Mouse (Mus musculus): ENCODE measurements at regions not wholly inside any gene's neighbourhood (a gene's known extent, or its start where the extent isn't known, plus 50 kb on each side); places are given as distances from the start of the nearest gene placed in this dataset.

DNA sequence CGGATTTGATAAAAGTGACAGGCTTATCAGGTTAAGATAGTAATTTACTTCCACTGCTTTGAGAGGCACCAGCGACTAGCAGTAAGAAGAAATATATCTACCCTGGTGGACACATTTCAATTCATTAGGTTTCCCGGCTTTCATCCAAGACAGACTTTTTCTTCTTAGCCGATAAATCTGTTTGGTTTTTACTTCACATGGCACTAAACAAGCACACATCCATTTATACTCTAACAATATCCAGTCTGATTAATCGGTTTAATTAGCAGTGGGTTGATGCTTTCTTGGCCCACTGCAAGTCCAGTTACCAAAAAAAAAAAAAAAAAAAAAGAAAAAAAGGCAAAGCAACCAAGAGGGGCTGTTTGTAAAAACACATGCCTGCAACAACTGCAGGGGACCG lies 79.6 kb downstream of the Cdca7 start:
- Histone ChIP-seq H3K27me3 (replicated peaks; ENCODE audit: control insufficient read depth, insufficient read depth, low read length) (no peaks in the 10 kb centered on the region), H3K4me3 (ENCODE audit: low read depth, low read length) (no peak overlapping the region), H3K9me3 (ENCODE audit: control insufficient read depth) (no peaks in the 10 kb centered on the region), H3K9ac (ENCODE audit: low read depth, low read length) (no peak overlapping the region), H3K36me3 (ENCODE audit: control insufficient read depth, insufficient read depth) (no peaks in the 10 kb centered on the region), H3K27ac (ENCODE audit: low read depth, low read length) (no peak overlapping the region), H3K4me2 (replicated peaks; ENCODE audit: low read depth) (no peak overlapping the region), H3K4me1 (replicated peaks; ENCODE audit: control insufficient read depth, insufficient read depth, low read length) (no peaks in the 10 kb centered on the region)
- TF ChIP-seq CTCF (IDR thresholded peaks at IDR 0.05; ENCODE audit: low read depth) = no peak
- no peak for ATAC-seq
- WGBS = 69% methylated on average over 6 of the region's 6 CpGs

DNA sequence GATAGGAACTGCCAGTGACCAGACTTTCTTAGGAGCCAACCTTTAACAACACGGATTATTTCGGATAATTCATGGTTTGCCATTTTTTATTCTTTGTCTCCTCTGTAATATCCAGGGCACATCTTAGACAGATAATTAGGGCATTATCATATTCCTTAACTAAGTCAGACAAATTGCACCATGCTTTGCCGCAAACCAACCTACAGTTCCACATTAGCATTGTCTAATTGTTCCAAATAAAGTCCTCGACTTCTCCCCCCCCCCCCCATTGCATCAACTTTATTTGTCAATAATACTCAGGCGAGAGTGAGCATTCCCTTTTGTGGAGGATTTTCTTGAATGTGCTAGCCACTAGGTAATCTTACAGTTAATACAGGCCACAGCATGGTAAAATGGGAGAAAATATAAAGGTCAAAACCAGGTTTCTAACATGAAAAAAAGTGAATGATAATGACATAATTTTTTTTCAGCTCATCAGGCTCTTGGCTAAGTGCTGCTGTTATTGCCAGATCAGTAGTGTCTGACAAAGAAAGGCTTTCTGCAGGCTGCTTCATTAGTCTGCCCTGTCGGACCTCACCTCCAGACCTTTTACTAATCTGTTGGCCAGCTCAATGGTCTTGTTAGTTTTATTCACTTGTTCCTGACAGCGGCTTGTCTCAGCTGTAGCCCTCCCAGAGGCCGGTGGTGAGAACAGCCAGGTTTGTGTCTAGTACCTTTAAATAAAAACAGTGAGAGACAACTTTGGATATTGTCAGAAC lies 80.3 kb downstream of the Cdca7 start:
- 78% methylated on average over 8 of the region's 8 CpGs for WGBS
- H3K9ac ChIP-seq (ENCODE audit: low read depth, low read length) = no peak overlapping the region
- ATAC-seq = no peak
- no peaks in the 10 kb centered on the region for H3K36me3 ChIP-seq (ENCODE audit: control insufficient read depth, insufficient read depth)
- no peaks in the 10 kb centered on the region for H3K4me1 ChIP-seq (replicated peaks; ENCODE audit: control insufficient read depth, insufficient read depth, low read length)
- no peak overlapping the region for H3K4me3 ChIP-seq (ENCODE audit: low read depth, low read length)
- H3K4me2 ChIP-seq (replicated peaks; ENCODE audit: low read depth) = no peak overlapping the region
- no peak overlapping the region for H3K27ac ChIP-seq (ENCODE audit: low read depth, low read length)
- H3K27me3 ChIP-seq (replicated peaks; ENCODE audit: control insufficient read depth, insufficient read depth, low read length) = no peaks in the 10 kb centered on the region
- TF ChIP-seq CTCF (IDR thresholded peaks at IDR 0.05; ENCODE audit: low read depth) = no peak
- H3K9me3 ChIP-seq (ENCODE audit: control insufficient read depth) = no peaks in the 10 kb centered on the region

DNA sequence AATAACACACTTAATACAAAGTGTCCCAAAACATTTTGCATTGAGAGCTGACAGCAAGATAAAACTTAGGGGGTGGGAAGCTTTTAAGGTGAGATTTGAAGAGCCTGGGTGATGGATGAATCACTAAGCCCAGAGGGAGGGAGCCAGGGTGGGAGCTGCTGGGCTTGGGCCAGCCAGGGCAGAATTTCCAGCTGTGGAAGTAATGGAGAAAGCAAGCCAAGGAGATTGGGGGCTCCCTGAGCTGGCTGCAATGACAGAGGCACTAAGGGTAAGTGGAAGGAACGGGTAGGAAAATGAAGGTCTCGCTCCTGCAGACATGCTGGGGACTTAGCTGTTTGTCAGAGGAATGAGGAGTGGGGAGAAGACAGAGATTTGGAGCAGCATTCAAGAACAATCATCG lies 81.2 kb downstream of the Cdca7 start:
- Histone ChIP-seq H3K36me3 (ENCODE audit: control insufficient read depth, insufficient read depth) (no peaks in the 10 kb centered on the region), H3K4me1 (replicated peaks; ENCODE audit: control insufficient read depth, insufficient read depth, low read length) (no peaks in the 10 kb centered on the region), H3K27ac (ENCODE audit: low read depth, low read length) (peak overlapping the region; percentile 46; the same call in 1 of the 2 replicates), H3K4me3 (ENCODE audit: low read depth, low read length) (no peak overlapping the region), H3K9me3 (ENCODE audit: control insufficient read depth) (no peaks in the 10 kb centered on the region), H3K27me3 (replicated peaks; ENCODE audit: control insufficient read depth, insufficient read depth, low read length) (no peaks in the 10 kb centered on the region), H3K9ac (ENCODE audit: low read depth, low read length) (no peak overlapping the region), H3K4me2 (replicated peaks; ENCODE audit: low read depth) (no peak overlapping the region)
- 48% methylated on average over 3 of the region's 3 CpGs for WGBS
- TF ChIP-seq CTCF (IDR thresholded peaks at IDR 0.05; ENCODE audit: low read depth) = no peak
- ATAC-seq = no peak

DNA sequence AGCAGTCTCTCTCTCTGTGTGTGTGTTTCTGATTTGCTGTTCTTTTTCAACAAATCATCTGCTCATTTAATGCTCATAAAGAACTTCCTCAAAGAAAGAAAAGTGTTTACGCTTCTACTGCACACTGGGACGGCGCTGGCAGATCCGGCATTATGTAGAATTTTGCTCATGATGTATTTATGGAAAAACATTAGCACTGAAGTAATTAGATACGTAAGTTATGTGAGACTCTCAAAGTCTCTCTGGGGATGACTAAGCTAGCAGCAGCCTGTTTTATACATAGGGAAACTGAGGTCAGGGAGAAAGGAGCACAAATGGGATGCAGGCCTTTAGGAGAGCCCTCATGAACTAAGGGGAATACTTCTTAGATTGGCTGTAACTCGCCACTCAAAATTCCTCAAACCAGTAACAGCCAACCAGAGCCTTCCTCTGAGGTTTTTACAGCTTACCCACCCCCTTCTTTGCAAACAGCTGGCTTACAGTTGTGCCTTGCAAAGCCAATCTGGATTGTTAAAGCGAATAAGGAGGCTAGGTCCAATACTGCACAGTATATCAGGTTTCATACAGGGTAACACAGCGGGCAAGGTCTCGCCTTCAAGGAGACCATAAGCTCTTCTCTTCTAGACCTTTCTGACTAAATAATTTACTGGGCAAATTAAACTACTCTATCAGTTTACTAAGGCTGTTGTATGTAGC lies 81.8 kb downstream of the Cdca7 start:
- H3K36me3 ChIP-seq (ENCODE audit: control insufficient read depth, insufficient read depth) = no peaks in the 10 kb centered on the region
- ATAC-seq = no peak
- H3K9ac ChIP-seq (ENCODE audit: low read depth, low read length) = no peak overlapping the region
- no peaks in the 10 kb centered on the region for H3K9me3 ChIP-seq (ENCODE audit: control insufficient read depth)
- WGBS = 63% methylated on average over 9 of the region's 9 CpGs
- no peak overlapping the region for H3K4me3 ChIP-seq (ENCODE audit: low read depth, low read length)
- H3K4me1 ChIP-seq (replicated peaks; ENCODE audit: control insufficient read depth, insufficient read depth, low read length) = no peaks in the 10 kb centered on the region
- H3K4me2 ChIP-seq (replicated peaks; ENCODE audit: low read depth) = no peak overlapping the region
- H3K27me3 ChIP-seq (replicated peaks; ENCODE audit: control insufficient read depth, insufficient read depth, low read length) = no peaks in the 10 kb centered on the region
- no peak overlapping the region for H3K27ac ChIP-seq (ENCODE audit: low read depth, low read length)
- no peak for TF ChIP-seq CTCF (IDR thresholded peaks at IDR 0.05; ENCODE audit: low read depth)

DNA sequence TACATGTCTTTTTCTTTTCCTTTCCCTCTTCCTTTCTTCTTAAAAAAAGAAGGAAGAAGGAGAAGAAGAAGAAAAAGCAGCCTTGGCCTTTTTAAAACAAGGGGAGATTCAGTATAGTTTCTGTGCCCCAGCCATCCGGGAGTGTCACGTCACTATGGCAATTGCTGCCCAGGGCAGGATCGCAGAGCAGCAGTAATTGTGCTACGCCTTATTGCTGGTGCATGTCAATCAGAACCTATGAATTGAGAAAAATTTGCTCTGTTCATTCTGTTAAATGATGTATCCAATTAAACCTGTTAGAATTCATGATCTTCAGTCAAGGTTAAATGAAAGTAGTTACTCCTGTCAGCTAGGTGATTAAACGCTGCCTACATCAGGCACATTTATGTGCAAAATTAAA lies 85.4 kb downstream of the Cdca7 start:
- no peaks in the 10 kb centered on the region for H3K9me3 ChIP-seq (ENCODE audit: control insufficient read depth)
- H3K4me2 ChIP-seq (replicated peaks; ENCODE audit: low read depth) = no peak overlapping the region
- no peaks in the 10 kb centered on the region for H3K4me1 ChIP-seq (replicated peaks; ENCODE audit: control insufficient read depth, insufficient read depth, low read length)
- H3K36me3 ChIP-seq (ENCODE audit: control insufficient read depth, insufficient read depth) = no peaks in the 10 kb centered on the region
- no peak for TF ChIP-seq CTCF (IDR thresholded peaks at IDR 0.05; ENCODE audit: low read depth)
- H3K9ac ChIP-seq (ENCODE audit: low read depth, low read length) = no peak overlapping the region
- H3K27ac ChIP-seq (ENCODE audit: low read depth, low read length) = no peak overlapping the region
- H3K4me3 ChIP-seq (ENCODE audit: low read depth, low read length) = no peak overlapping the region
- 77% methylated on average over 5 of the region's 5 CpGs for WGBS
- ATAC-seq = no peak
- no peaks in the 10 kb centered on the region for H3K27me3 ChIP-seq (replicated peaks; ENCODE audit: control insufficient read depth, insufficient read depth, low read length)

DNA sequence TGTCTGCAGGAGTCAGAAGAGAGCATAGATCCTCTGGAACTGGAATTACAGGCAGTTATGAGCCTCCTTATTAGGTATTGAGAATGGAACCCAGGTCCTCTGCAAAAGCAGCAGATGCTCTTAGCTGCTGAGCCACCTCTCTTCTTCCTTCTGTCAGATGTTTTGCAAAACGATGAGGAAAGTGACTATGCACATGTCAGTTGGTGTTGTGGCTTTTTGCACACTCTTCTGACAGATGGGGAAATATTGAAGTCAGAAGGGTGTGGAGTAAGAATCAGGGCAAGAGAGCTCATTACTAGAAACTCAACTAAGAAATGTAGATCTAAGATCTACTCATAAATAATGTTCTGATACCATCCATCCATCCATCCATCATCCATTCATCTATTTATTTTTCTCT lies 102.4 kb downstream of the Cdca7 start:
- no peak overlapping the region for H3K4me2 ChIP-seq (replicated peaks; ENCODE audit: low read depth)
- H3K36me3 ChIP-seq (ENCODE audit: control insufficient read depth, insufficient read depth) = no peaks in the 10 kb centered on the region
- H3K27ac ChIP-seq (ENCODE audit: low read depth, low read length) = no peak overlapping the region
- no peaks in the 10 kb centered on the region for H3K27me3 ChIP-seq (replicated peaks; ENCODE audit: control insufficient read depth, insufficient read depth, low read length)
- 81% methylated on average over 1 of the region's 1 CpGs for whole genome bisulfite sequencing
- no peak for TF ChIP-seq CTCF (IDR thresholded peaks at IDR 0.05; ENCODE audit: low read depth)
- H3K9me3 ChIP-seq (ENCODE audit: control insufficient read depth) = no peaks in the 10 kb centered on the region
- no peak overlapping the region for H3K9ac ChIP-seq (ENCODE audit: low read depth, low read length)
- H3K4me3 ChIP-seq (ENCODE audit: low read depth, low read length) = no peak overlapping the region
- ATAC-seq = no peak
- H3K4me1 ChIP-seq (replicated peaks; ENCODE audit: control insufficient read depth, insufficient read depth, low read length) = no peaks in the 10 kb centered on the region

Data from intestine, postnatal 0 days (tissue).